Mouse (Mus musculus): ENCODE data around the gene Foxn3. TPM values are rescaled to one million over a fixed set of nuclear protein-coding genes. Genes with fewer than 3 reads are reported as not detected.

Gene Foxn3
- total RNA-seq, 1 experiment from 2014 or later: 96.6 TPM

GRCm38 (mm10) chr12:99263592-99264335, 299.6 kb downstream of the Foxn3 start:
- no peak for ATAC-seq (replicated peaks; ENCODE audit: insufficient number of reproducible peaks, low FRiP score, low TSS enrichment, poor library complexity, severe bottlenecking)

- ATAC-seq (replicated peaks; ENCODE audit: insufficient number of reproducible peaks, low FRiP score, low TSS enrichment, poor library complexity, severe bottlenecking): no peak
These were observed 300.5 kb downstream of the Foxn3 start for GRCm38 (mm10) chr12:99262840-99263239.

GRCm38 (mm10) chr12:99262066-99262599, 301.2 kb downstream of the Foxn3 start:
- ATAC-seq (replicated peaks; ENCODE audit: insufficient number of reproducible peaks, low FRiP score, low TSS enrichment, poor library complexity, severe bottlenecking): no peak

GRCm38 (mm10) chr12:99260171-99260570, 303.2 kb downstream of the Foxn3 start:
- ATAC-seq (replicated peaks; ENCODE audit: insufficient number of reproducible peaks, low FRiP score, low TSS enrichment, poor library complexity, severe bottlenecking): no peak

- ATAC-seq (replicated peaks; ENCODE audit: insufficient number of reproducible peaks, low FRiP score, low TSS enrichment, poor library complexity, severe bottlenecking): no peak
These were observed 305.8 kb downstream of the Foxn3 start for GRCm38 (mm10) chr12:99257570-99257969.

- ATAC-seq (replicated peaks; ENCODE audit: insufficient number of reproducible peaks, low FRiP score, low TSS enrichment, poor library complexity, severe bottlenecking): no peak
These were observed 306.4 kb downstream of the Foxn3 start for GRCm38 (mm10) chr12:99256997-99257396.

- ATAC-seq (replicated peaks; ENCODE audit: insufficient number of reproducible peaks, low FRiP score, low TSS enrichment, poor library complexity, severe bottlenecking): no peak
These were observed 306.9 kb downstream of the Foxn3 start for GRCm38 (mm10) chr12:99256463-99256862.

- no peak for ATAC-seq (replicated peaks; ENCODE audit: insufficient number of reproducible peaks, low FRiP score, low TSS enrichment, poor library complexity, severe bottlenecking)
These were observed 308.9 kb downstream of the Foxn3 start for GRCm38 (mm10) chr12:99254436-99254835.

GRCm38 (mm10) chr12:99253562-99253961, 309.8 kb downstream of the Foxn3 start:
- ATAC-seq (replicated peaks; ENCODE audit: insufficient number of reproducible peaks, low FRiP score, low TSS enrichment, poor library complexity, severe bottlenecking): no peak

GRCm38 (mm10) chr12:99248606-99249005, 314.8 kb downstream of the Foxn3 start:
- no peak for ATAC-seq (replicated peaks; ENCODE audit: insufficient number of reproducible peaks, low FRiP score, low TSS enrichment, poor library complexity, severe bottlenecking)

GRCm38 (mm10) chr12:99247939-99248338, 315.4 kb downstream of the Foxn3 start:
- ATAC-seq (replicated peaks; ENCODE audit: insufficient number of reproducible peaks, low FRiP score, low TSS enrichment, poor library complexity, severe bottlenecking): no peak

- ATAC-seq (replicated peaks; ENCODE audit: insufficient number of reproducible peaks, low FRiP score, low TSS enrichment, poor library complexity, severe bottlenecking): no peak
These were observed 316.2 kb downstream of the Foxn3 start for GRCm38 (mm10) chr12:99246984-99247746.

- ATAC-seq (replicated peaks; ENCODE audit: insufficient number of reproducible peaks, low FRiP score, low TSS enrichment, poor library complexity, severe bottlenecking): no peak
These were observed 318.7 kb downstream of the Foxn3 start for GRCm38 (mm10) chr12:99244673-99245072.

- no peak for ATAC-seq (replicated peaks; ENCODE audit: insufficient number of reproducible peaks, low FRiP score, low TSS enrichment, poor library complexity, severe bottlenecking)
These were observed 319.1 kb downstream of the Foxn3 start for GRCm38 (mm10) chr12:99244264-99244663.

- ATAC-seq (replicated peaks; ENCODE audit: insufficient number of reproducible peaks, low FRiP score, low TSS enrichment, poor library complexity, severe bottlenecking): no peak
These were observed 320.1 kb downstream of the Foxn3 start for GRCm38 (mm10) chr12:99243316-99243715.

GRCm38 (mm10) chr12:99240185-99240726, 323.1 kb downstream of the Foxn3 start:
- no peak for ATAC-seq (replicated peaks; ENCODE audit: insufficient number of reproducible peaks, low FRiP score, low TSS enrichment, poor library complexity, severe bottlenecking)

GRCm38 (mm10) chr12:99239735-99240134, 323.6 kb downstream of the Foxn3 start:
- no peak for ATAC-seq (replicated peaks; ENCODE audit: insufficient number of reproducible peaks, low FRiP score, low TSS enrichment, poor library complexity, severe bottlenecking)

- no peak for ATAC-seq (replicated peaks; ENCODE audit: insufficient number of reproducible peaks, low FRiP score, low TSS enrichment, poor library complexity, severe bottlenecking)
These were observed 325.9 kb downstream of the Foxn3 start for GRCm38 (mm10) chr12:99237497-99237896.

- ATAC-seq (replicated peaks; ENCODE audit: insufficient number of reproducible peaks, low FRiP score, low TSS enrichment, poor library complexity, severe bottlenecking): no peak
These were observed 329.0 kb downstream of the Foxn3 start for GRCm38 (mm10) chr12:99234346-99234745.

Measured in monocyte, adult 5-6 weeks (primary cell).